In the genomic region with DNA sequence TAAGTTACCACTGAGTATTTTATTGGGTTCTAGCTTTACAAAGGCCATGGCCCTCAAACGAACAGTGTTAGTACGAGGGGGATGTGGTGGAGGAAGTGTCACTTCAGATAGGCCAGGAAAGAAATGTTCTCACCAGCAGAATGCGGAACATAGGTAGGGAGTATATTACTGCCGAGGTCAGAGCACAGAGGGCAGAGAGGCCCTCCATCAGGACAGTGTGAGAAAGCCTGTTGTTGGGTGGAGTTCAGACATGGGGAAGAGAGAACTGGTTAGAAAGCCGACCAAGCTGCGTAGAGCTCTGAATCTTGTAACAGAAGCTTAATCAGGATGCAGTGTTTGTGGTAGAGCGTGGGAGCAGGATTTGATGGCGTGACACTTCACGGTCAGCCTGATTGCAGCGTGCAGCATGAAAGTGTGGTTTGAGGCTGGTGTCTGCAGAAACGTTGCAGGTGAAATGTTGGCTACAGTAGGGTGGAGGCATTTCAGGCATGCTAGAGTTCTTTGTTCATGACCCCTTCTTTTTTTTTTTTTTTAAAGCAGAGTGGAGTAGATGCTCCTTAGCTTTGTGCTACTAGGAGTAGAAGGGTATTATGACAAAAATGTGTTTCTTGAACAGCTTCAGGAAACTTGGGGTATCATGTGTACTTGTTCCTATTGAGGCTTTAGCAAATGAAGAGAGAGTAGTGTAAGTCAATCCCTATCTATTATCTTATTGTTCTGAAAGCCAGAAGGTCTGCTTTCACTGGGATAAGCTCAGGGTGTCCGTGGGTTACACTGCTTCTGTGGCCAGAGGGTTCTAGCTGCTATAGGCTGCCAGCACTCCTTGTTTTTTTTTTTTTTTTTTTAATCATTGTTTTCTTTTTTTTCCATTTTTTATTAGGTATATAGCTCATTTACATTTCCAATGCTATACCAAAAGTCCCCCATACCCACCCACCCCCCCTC, we compare ENCODE assay signal across 10 mouse cellular contexts.
DNase-seq lines count a peak whose midpoint lies in the region; ATAC-seq lines count a peak whose summit lies in the region.
"Had no signal": no experiment of that assay in that cellular context is flagged by ENCODE, and none has a peak within 500 bp of the region (broad histone marks: within the 10 kb centered on the region; RNA-seq: fewer than 3 reads in every experiment).

No protein-coding gene starts in this region.

- no peak overlapping the region for H3K9ac ChIP-seq in forebrain, embryonic 14.5 days (ENCODE audit: low read length)
- no peak overlapping the region for H3K9ac ChIP-seq in neural tube, embryonic 11.5 days (ENCODE audit: low read length)
- H3K9ac ChIP-seq in neural tube, embryonic 15.5 days (replicated peaks) = no peak overlapping the region
- H3K9ac ChIP-seq in liver, embryonic 13.5 days = no peak overlapping the region
- H3K9ac ChIP-seq in stomach, embryonic 14.5 days (replicated peaks; ENCODE audit: low read depth, low read length) = no peak overlapping the region
- H3K9ac ChIP-seq: liver, embryonic 14.5 days had no signal

- ATAC-seq in forebrain, embryonic 14.5 days = no peak
- no peak for ATAC-seq in neural tube, embryonic 11.5 days (ENCODE audit: insufficient read depth, low FRiP score, low TSS enrichment)
- no peak for ATAC-seq in neural tube, embryonic 15.5 days (ENCODE audit: low FRiP score)
- peak; percentile 55; the same call in 1 of the 2 replicates for ATAC-seq in liver, embryonic 13.5 days (ENCODE audit: low read depth)
- ATAC-seq in stomach, embryonic 14.5 days (ENCODE audit: insufficient number of reproducible peaks, insufficient read depth, low FRiP score, low read depth) = 0 out of 2 replicates have a peak, but pooled peaks have one; percentile 35

- DNase-seq in forebrain, embryonic 10.5 days (ENCODE audit: extremely low spot score, low spot score) = no peak
- DNase-seq in forebrain, embryonic 14.5 days (ENCODE audit: low spot score) = no peak
- peak; percentile 11 for DNase-seq in neural tube, embryonic 11.5 days (ENCODE audit: low spot score)
- no peak for DNase-seq in liver, embryonic 13.5 days
- no peak for DNase-seq in layer of hippocampus, postnatal 25 days (ENCODE audit: extremely low spot score in 1 of 2, low spot score in 1 of 2)
- DNase-seq in cerebellum, adult 8-10 months = no peak
- DNase-seq: heart, postnatal 36 days had no signal

- H3K9me3 ChIP-seq in forebrain, embryonic 10.5 days = no peaks in the 10 kb centered on the region
- no peaks in the 10 kb centered on the region for H3K9me3 ChIP-seq in forebrain, embryonic 14.5 days (replicated peaks; ENCODE audit: control insufficient read depth, low read length)
- no peaks in the 10 kb centered on the region for H3K9me3 ChIP-seq in neural tube, embryonic 11.5 days (ENCODE audit: control insufficient read depth, low read length)
- H3K9me3 ChIP-seq in neural tube, embryonic 15.5 days (replicated peaks) = no peaks in the 10 kb centered on the region
- no peaks in the 10 kb centered on the region for H3K9me3 ChIP-seq in liver, embryonic 13.5 days (replicated peaks)
- H3K9me3 ChIP-seq in stomach, embryonic 14.5 days (ENCODE audit: control insufficient read depth, low read depth, low read length) = no peaks in the 10 kb centered on the region

- WGBS in forebrain, embryonic 10.5 days = 79% methylated on average over 12 of the region's 12 CpGs
- WGBS in forebrain, embryonic 14.5 days = 83% methylated on average over 12 of the region's 12 CpGs
- 69% methylated on average over 12 of the region's 12 CpGs for WGBS in neural tube, embryonic 11.5 days
- WGBS in neural tube, embryonic 15.5 days = 70% methylated on average over 12 of the region's 12 CpGs
- WGBS in liver, embryonic 13.5 days (ENCODE audit: insufficient replicate concordance) = 14% methylated on average over 12 of the region's 12 CpGs
- WGBS in stomach, embryonic 14.5 days = 48% methylated on average over 12 of the region's 12 CpGs

- peak overlapping the region; percentile 20; the same call in 1 of the 2 replicates for H3K27ac ChIP-seq in forebrain, embryonic 10.5 days
- H3K27ac ChIP-seq in forebrain, embryonic 14.5 days (ENCODE audit: low read depth, low read length) = no peak overlapping the region
- no peak overlapping the region for H3K27ac ChIP-seq in neural tube, embryonic 11.5 days (ENCODE audit: low read depth, low read length)
- no peak overlapping the region for H3K27ac ChIP-seq in neural tube, embryonic 15.5 days (replicated peaks)
- 0 out of 2 replicates have a peak overlapping the region, but pooled peaks have one; percentile 7 for H3K27ac ChIP-seq in liver, embryonic 13.5 days
- H3K27ac ChIP-seq in stomach, embryonic 14.5 days (ENCODE audit: low read length) = no peak overlapping the region
- H3K27ac ChIP-seq: liver, embryonic 14.5 days had no signal

- H3K4me1 ChIP-seq in forebrain, embryonic 10.5 days = peaks cover 18% of the 10 kb centered on the region
- H3K4me1 ChIP-seq in forebrain, embryonic 14.5 days (ENCODE audit: control insufficient read depth, insufficient read depth, low read length) = peaks cover 8% of the 10 kb centered on the region; the same call in 1 of the 2 replicates
- H3K4me1 ChIP-seq in neural tube, embryonic 11.5 days (ENCODE audit: control insufficient read depth, insufficient read depth, low read length) = no peaks in the 10 kb centered on the region; the same call in none of the 2 replicates
- peaks cover 25% of the 10 kb centered on the region for H3K4me1 ChIP-seq in neural tube, embryonic 15.5 days
- H3K4me1 ChIP-seq in liver, embryonic 13.5 days (replicated peaks) = peaks cover 50% of the 10 kb centered on the region
- H3K4me1 ChIP-seq in stomach, embryonic 14.5 days (ENCODE audit: control insufficient read depth, insufficient read depth, low read length) = peaks cover 26% of the 10 kb centered on the region

- no peak overlapping the region for H3K4me2 ChIP-seq in forebrain, embryonic 14.5 days (ENCODE audit: low read length)
- no peak overlapping the region for H3K4me2 ChIP-seq in neural tube, embryonic 11.5 days (ENCODE audit: low read depth)
- H3K4me2 ChIP-seq in neural tube, embryonic 15.5 days = no peak overlapping the region
- H3K4me2 ChIP-seq in liver, embryonic 13.5 days = peak overlapping the region; percentile 3; the same call in 1 of the 2 replicates
- no peak overlapping the region for H3K4me2 ChIP-seq in stomach, embryonic 14.5 days (replicated peaks; ENCODE audit: low read depth, low read length)

- H3K4me3 ChIP-seq in forebrain, embryonic 10.5 days = no peak overlapping the region
- H3K4me3 ChIP-seq in forebrain, embryonic 14.5 days (ENCODE audit: low read depth, low read length) = no peak overlapping the region
- no peak overlapping the region for H3K4me3 ChIP-seq in neural tube, embryonic 11.5 days (ENCODE audit: low read depth, low read length)
- H3K4me3 ChIP-seq in neural tube, embryonic 15.5 days (replicated peaks) = no peak overlapping the region
- no peak overlapping the region for H3K4me3 ChIP-seq in liver, embryonic 13.5 days (replicated peaks)
- H3K4me3 ChIP-seq in stomach, embryonic 14.5 days (ENCODE audit: low read depth, low read length) = no peak overlapping the region

- H3K36me3 ChIP-seq in forebrain, embryonic 10.5 days (replicated peaks) = no peaks in the 10 kb centered on the region
- no peaks in the 10 kb centered on the region for H3K36me3 ChIP-seq in forebrain, embryonic 14.5 days (ENCODE audit: control insufficient read depth, insufficient read depth, low read length)
- H3K36me3 ChIP-seq in neural tube, embryonic 11.5 days (ENCODE audit: control insufficient read depth, insufficient read depth, low read length) = no peaks in the 10 kb centered on the region
- no peaks in the 10 kb centered on the region for H3K36me3 ChIP-seq in neural tube, embryonic 15.5 days
- H3K36me3 ChIP-seq in liver, embryonic 13.5 days = no peaks in the 10 kb centered on the region
- no peaks in the 10 kb centered on the region for H3K36me3 ChIP-seq in stomach, embryonic 14.5 days (ENCODE audit: control insufficient read depth, insufficient read depth, low read length)

- no peaks in the 10 kb centered on the region for H3K27me3 ChIP-seq in forebrain, embryonic 10.5 days (ENCODE audit: poor library complexity, severe bottlenecking)
- H3K27me3 ChIP-seq in forebrain, embryonic 14.5 days (replicated peaks; ENCODE audit: control insufficient read depth, insufficient read depth, low read length) = no peaks in the 10 kb centered on the region
- no peaks in the 10 kb centered on the region for H3K27me3 ChIP-seq in neural tube, embryonic 11.5 days (ENCODE audit: control insufficient read depth, insufficient read depth, low read length)
- no peaks in the 10 kb centered on the region for H3K27me3 ChIP-seq in neural tube, embryonic 15.5 days (replicated peaks)
- no peaks in the 10 kb centered on the region for H3K27me3 ChIP-seq in liver, embryonic 13.5 days
- H3K27me3 ChIP-seq in stomach, embryonic 14.5 days (ENCODE audit: control insufficient read depth, insufficient read depth, low read length) = no peaks in the 10 kb centered on the region

Comparison
In these comparisons a context has a peak if more than half of its experiments do, and no peak if none do; other contexts are left out.
1. H3K27ac ChIP-seq: peak in forebrain, embryonic 10.5 days (single experiment) and liver, embryonic 13.5 days (single experiment); none in forebrain, embryonic 14.5 days (single experiment), neural tube, embryonic 11.5 days (single experiment), neural tube, embryonic 15.5 days (single experiment) and stomach, embryonic 14.5 days (single experiment).
2. ATAC-seq: peak in liver, embryonic 13.5 days (single experiment) and stomach, embryonic 14.5 days (single experiment); none in forebrain, embryonic 14.5 days (single experiment), neural tube, embryonic 11.5 days (single experiment) and neural tube, embryonic 15.5 days (single experiment).